Mouse (Mus musculus): Measurements from ENCODE around the gene Lamc3. TPM values are rescaled to one million over a fixed set of nuclear protein-coding genes. Genes with fewer than 3 reads are reported as not detected.

Lamc3 gene
- total RNA-seq, 2 experiments from 2014 or later, result 13.7 to 20.1 TPM

DNA sequence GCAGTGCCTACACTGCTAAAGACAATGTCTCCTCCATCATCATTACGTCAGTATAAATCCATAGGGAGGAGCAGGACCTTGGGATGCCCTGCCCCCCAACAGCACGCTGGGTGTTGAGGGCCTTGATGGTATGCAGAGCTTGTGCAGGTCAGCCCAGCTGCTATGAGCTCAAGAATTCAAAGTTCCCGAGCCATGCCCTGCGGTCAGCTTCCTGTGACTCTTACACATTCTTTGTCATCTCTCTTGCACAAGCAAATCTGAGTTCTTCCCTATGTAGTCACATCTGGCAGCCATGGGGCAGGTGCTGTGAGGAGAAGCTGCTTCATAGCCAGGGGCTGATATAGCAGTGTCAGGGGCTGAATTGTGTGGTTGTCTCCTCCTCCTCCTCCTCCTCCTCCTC, 48.0 kb downstream of the Lamc3 start:
- DNase-seq, result peak in 1 of 2 experiments; percentile 30

- DNase-seq, result no peak
Observed at GRCm38 (mm10) chr2:31938298-31938697, 51.2 kb downstream of the Lamc3 start.

- no peak for DNase-seq
Observed at GRCm38 (mm10) chr2:31943011-31943410, 55.9 kb downstream of the Lamc3 start.

GRCm38 (mm10) chr2:31945580-31945979, 58.5 kb downstream of the Lamc3 start:
- no peak for DNase-seq

DNA sequence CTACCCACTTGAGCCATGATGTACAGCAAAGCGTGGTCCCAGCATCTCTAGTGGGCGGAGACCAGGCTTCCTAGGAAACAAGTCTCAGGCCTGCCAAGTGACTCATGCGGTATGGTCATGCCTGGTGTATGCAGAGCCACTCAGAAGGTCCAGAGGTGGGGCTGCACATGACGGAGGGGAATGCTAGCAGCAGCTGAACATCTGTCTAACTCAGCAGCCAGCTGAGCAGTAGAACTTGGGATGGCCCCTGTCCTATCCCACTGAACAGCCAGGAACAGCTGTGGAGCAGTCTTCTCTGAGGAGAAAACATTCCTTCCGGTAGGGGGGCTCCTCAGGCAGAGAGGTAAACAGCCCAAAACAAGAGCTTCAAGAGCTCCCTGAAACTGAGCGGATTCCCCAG, 61.3 kb downstream of the Lamc3 start:
- DNase-seq, result peak; percentile 48

DNA sequence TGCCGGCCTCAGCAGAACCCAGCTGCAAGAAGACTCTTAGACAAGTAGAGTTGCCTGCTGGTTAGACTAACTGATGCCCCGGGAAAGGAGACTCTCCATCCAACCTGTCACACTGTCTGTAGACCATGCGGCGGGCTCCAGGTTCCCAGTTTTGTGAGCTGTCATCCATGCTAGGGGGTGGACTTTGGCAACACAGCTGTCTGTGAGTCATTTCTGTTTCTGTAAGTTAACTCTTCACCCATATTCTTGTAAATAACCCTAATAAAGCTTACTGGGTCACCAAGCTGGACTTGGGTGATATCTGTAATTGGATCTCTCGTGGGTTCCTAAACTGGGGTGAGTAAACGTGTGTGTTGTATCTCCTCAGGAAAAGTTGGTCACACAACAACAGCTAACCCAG, 61.7 kb downstream of the Lamc3 start:
- no peak for DNase-seq

DNA sequence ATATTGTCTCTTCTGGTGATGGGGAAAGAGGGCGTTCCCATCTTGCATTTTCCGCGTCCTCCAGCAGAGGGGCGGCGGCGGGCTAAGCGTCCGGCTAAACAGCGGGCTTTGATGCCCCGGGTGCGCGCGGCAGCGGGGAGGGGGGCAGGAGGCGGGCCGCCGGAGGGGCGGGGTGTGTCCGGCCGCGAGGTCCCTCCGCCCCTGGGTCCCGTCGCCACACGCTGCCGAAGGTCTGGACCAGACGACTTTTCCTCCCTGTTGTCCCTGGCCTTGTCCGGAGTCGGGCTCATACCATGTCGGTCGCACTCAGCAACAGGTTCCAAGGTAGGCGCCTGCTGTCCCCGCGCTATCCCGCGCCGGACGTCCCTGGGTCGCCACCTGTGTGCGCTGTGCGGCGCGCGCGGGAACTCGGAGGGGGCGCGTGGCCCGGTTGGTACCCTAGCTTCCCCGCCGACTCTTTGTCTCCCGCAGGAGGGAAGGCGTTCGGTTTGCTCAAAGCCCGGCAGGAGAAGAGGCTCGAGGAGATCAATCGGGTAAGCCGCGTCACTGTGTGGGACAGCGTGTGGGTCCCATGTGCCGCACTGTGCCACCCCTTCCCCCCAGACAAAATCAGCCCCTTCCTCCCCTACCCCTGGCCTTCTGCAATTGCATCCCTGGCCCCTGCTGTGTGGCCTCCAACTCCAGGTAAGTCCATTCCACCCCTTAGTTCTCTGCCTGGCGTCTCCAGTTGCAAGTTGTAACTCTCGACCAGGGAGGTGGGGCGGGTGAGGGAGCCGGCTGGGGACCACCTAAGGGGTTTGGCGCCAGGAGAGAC, 63.2 kb downstream of the Lamc3 start, which contains the start of gene Aif1l:
TSS of gene Aif1l (plus strand) at position 82 of the 814 bp plus-strand sequence.
- DNase-seq, result peak; percentile 71 to 79

DNA sequence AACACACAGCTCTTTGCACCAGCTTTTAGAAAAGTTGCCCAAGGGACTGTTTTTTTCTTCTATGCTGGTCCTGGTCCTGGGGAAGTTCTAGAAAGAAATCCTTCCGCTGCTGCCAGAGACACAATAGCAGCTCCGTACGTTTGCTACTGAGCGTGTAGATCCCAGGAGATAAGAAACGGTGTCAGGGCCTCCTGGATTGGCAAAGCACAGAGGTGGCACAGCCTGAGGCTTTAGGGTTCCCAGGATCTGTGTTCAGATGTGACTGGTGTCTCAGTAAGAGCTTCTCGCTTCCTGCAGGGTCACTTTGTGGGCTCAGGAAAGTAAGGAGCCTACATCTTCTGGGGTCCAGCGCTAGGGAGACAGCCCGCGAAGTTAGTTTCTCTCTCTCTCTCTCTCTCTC, 63.9 kb downstream of the Lamc3 start:
- no peak for DNase-seq

- DNase-seq, result no peak
Observed at GRCm38 (mm10) chr2:31952236-31952635, 65.1 kb downstream of the Lamc3 start.

DNA sequence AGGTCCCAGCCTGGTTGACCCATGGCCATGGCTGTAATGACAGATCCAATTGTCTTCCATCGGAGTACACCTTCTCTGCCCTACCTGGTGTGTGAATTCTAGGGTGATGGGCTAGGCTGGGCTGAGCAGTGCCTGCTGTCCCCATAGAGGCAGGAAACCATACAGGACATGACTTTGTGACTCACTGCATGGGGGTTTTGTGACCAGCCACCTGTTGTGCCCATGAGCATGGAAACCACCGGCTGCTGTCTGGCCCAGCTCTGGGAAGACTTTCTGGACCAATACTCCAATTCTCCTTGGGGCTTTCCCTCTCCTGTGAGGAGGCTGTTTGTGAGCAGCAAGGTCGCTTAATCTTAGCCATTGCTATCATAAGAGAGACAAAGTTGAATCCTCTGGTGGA, 65.6 kb downstream of the Lamc3 start:
- DNase-seq, result no peak

DNA sequence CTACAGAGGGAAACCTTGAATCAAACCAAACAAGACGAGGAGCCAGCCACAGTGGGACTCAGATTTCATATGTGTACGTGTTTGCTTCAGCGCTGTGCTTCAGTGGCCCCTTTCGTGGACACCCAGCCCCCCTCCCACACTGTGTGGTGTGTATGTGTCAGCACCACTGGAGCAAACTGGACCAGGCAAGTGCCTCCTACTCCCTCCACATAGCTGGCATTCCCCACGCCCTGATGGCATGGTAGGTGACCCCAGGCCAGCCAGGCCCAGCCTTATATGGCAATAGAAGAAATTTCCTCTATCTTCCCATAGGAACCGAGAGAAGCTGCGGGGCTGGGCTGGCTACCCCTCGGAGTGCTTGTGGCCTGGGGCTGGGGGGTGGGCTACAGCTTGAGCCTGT, 66.6 kb downstream of the Lamc3 start:
- DNase-seq, result no peak

DNA sequence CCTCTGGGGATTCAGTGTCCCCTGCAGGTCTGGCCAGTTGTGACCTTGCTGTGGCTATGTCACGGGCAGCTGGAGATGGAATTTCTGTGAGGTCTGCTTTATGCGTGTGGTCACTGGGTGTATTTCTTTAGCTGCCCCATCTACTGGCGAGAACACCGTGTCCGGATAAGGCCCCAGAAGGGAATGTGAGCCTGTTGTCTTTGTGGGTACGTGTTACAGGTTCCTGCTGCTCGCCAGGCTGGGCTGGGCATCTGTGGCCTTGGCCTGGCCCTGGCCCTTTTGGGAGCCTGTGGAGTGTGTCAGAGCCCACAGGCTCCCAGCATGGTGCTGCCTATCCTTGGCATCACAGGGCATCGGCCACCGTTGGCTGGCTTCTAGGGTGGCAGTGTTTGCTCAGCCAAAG, 67.7 kb downstream of the Lamc3 start:
- peak; percentile 67 to 74 for DNase-seq

DNA sequence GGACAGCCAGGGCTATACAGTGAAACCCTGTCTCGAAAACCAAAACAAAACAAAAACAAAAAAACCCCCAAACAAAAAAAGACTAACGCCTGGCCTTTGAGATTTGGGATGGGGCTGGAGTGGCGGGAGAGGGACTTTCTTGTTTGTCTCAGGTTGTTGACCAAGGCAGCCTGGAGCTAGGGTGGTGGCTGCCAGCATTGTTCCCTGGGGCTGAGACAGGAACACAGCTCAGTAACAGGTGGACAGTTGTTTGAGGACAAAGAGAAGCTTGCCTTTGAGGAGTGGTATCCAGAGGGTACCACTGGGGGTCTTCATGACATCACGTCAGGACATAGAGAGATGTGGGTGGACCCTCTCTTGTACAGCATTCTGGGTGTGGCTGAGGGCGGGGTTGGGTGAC, 68.6 kb downstream of the Lamc3 start:
- DNase-seq, result no peak

- no peak for DNase-seq
Observed at GRCm38 (mm10) chr2:31957211-31957610, 70.1 kb downstream of the Lamc3 start.

DNA sequence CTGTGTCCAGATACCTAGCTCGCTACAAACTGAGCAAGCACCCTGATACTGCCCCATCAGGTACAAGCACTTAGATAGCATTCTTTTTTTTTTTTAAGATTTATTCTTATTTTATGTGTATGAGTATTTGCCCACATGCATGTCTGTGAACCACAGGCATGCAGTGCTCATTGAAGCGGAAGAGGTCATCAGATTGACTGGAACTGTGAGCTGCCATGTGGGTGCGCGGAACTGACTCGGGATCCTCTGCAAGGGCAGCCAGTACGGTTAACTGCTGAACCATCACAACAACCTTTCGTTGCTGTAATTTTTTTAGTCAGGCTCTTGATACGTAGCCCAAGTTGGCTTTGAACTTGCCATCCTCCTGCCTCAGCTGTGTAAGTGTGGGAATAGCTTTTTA, 73.9 kb downstream of the Lamc3 start:
- DNase-seq, result no peak

- no peak for DNase-seq
Observed at GRCm38 (mm10) chr2:31961791-31962222, 74.7 kb downstream of the Lamc3 start.

DNA sequence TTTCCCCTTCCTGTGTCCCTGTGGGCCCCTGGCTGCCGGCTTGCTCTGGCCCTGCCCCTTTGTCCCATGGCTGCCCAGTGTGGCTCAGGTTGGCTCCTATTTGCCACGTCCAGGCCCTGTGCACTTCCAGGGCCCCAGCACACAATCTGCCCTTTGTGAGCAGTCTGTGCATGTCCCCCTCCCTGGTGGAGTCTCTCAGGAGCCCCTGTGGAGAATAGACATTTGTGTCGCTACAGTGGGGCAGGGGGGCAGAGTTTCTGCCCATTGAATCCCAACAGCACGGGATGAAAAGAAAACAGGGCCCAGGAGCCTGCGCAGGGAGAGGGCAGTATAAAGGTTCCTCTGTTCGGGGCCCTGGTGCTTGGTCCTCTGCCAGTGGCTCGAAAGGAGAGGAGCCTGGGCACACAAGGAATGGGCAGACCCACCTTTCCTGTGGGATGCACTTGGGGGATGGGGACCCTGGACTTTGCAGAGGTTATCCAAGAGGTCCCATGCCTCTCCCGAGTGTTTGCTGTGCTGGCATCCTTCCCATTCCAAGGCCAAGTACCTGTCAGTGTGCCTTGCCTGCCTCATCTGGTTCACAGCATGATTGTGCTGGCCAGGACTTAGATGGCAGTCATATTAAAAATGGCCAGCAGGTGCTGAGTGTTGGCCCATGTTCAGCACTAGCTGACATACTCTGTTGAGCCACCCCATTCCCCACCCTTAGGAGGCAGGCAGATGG, 75.6 kb downstream of the Lamc3 start:
- no peak for DNase-seq

DNA sequence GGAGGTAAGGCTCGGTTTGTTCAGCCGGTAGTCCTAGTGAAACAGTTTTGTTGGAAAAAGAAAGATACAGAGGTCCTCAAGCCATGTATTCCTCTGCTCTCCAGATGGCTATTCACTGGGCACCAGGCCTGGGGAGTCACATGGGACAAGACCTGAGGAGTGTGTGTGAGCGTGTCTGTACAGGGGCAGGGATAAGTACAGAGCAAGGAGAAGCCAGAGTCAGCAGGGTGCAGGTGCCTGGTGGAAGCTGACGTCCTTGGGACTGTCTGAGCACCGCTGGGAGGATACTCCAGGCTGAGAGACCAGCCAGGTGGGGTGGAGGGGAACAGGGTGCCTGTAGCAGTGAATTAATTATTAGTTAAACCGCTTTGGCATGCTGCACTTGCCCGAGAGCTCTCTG, 76.4 kb downstream of the Lamc3 start:
- no peak for DNase-seq

GRCm38 (mm10) chr2:31964191-31964590, 77.1 kb downstream of the Lamc3 start:
- DNase-seq, result no peak

GRCm38 (mm10) chr2:31965110-31965509, 78.0 kb downstream of the Lamc3 start:
- peak; percentile 61 to 63 for DNase-seq

GRCm38 (mm10) chr2:31966801-31967200, 79.7 kb downstream of the Lamc3 start:
- no peak for DNase-seq

- no peak for DNase-seq
Observed at GRCm38 (mm10) chr2:31972589-31972988, 85.5 kb downstream of the Lamc3 start.

DNA sequence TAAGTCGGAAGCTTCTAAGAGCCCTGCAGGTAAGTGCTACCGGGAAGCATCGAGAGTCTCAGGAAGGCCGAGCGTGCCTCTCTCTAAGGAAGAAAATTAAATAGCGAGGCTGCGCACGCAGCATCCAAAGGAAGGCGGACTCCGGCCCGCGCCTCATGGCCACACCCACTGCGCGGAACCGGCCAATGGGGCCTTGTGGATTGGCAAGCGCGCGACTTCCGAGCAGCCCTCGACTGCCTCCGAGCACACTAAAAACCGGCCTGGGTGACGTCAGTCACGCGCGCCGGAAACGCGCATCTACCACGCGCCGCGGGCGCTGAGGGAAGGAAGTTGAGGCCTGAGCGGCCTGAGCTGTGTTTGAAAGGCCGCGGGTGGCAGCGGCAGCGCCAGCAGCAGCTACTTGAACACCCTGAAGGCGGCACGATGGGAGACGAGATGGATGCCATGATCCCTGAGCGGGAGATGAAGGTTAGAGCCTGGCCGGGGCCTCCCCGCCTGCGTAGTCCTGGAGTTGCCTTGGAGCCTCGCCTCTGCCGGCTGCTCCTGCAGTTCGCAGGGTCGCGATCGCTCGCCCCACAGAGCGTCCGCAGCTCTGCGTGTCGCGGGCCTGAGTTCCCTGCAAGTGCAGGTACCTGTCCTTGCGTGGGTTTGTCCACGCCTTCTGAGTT, 87.2 kb downstream of the Lamc3 start, which contains the start of gene Nup214:
TSS of gene Nup214 (plus strand) at position 296 of the 668 bp plus-strand sequence.
- peak; percentile 99 to 100 for DNase-seq
